Comparison of ENCODE assay signal across 11 mouse cellular contexts in the genomic region with DNA sequence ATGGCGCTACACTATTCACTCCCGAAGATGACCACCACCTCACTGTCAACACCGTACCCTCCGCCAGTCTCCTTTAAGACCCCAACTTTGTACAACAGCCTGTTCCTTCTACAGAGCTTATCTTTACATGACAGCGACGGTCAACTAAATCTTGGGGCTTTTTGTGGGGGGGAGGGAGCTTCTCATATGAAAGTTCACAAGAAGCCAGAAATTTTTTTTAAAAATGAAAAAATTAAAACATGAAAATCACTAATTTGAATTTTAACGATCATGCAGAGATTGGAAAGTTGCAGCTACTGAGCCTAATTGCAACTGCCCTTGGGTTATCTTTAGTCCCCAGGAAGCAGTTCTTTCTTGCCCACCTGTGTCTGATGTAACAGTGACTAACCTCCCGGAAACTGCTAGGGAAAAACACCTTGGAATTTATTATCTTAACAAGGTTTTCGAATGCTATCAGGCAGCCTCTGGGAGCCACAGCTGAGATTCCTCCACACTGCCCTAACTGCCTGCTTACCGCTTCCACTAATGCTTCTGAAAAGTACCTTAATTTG. TPM values are rescaled to one million over a fixed set of nuclear protein-coding genes. Genes with fewer than 3 reads are reported as not detected.
A peak's percentile ranks its signal among the peaks of the same experiment; 100 is the strongest.
DNase-seq lines count a peak whose midpoint lies in the region; ATAC-seq and TF ChIP-seq lines count a peak whose summit lies in the region.
"Had no signal": no experiment of that assay in that cellular context is flagged by ENCODE, and none has a peak within 500 bp of the region (broad histone marks: within the 10 kb centered on the region; RNA-seq: fewer than 3 reads in every experiment).

No protein-coding gene starts in this region.

- H3K36me3 ChIP-seq in kidney, postnatal 0 days (ENCODE audit: insufficient read depth, low read length), result no peaks in the 10 kb centered on the region
- peaks cover 0 to 18% of the 10 kb centered on the region in 2 experiments; a peak in 2 of 4 replicates for H3K36me3 ChIP-seq in MEL (ENCODE audit: control insufficient read depth in 1 of 2, insufficient read depth in 2 of 2, low read length in 2 of 2)
- H3K36me3 ChIP-seq in embryonic facial prominence, embryonic 15.5 days, result no peaks in the 10 kb centered on the region
- H3K36me3 ChIP-seq in liver, embryonic 15.5 days (replicated peaks), result no peaks in the 10 kb centered on the region

- no peaks in the 10 kb centered on the region for H3K9me3 ChIP-seq in kidney, postnatal 0 days (replicated peaks; ENCODE audit: low read length)
- H3K9me3 ChIP-seq in MEL (replicated peaks; ENCODE audit: insufficient read depth, low read length), result no peaks in the 10 kb centered on the region
- no peaks in the 10 kb centered on the region for H3K9me3 ChIP-seq in embryonic facial prominence, embryonic 15.5 days (replicated peaks)
- no peaks in the 10 kb centered on the region for H3K9me3 ChIP-seq in liver, embryonic 15.5 days (replicated peaks)

- no peak for TF ChIP-seq CTCF in kidney, postnatal 0 days (IDR thresholded peaks at IDR 0.05; ENCODE audit: low read depth)
- no peak for TF ChIP-seq CTCF in MEL (IDR thresholded peaks at IDR 0.05 in 2 of 3, conservative IDR thresholded peaks at IDR 0.05 in 1 of 3; ENCODE audit: control insufficient read depth in 1 of 3, insufficient read depth in 1 of 3, low read depth in 2 of 3, low read length in 3 of 3, poor library complexity in 1 of 3, severe bottlenecking in 1 of 3)

- no peak for TF ChIP-seq RAD21 in MEL (IDR thresholded peaks at IDR 0.05; ENCODE audit: low read depth, low read length)

- H3K4me1 ChIP-seq in kidney, postnatal 0 days (replicated peaks; ENCODE audit: insufficient read depth, low read length), result 0 out of 2 replicates have a peak, but pooled peaks cover 4% of the 10 kb centered on the region
- peaks cover 10 to 22% of the 10 kb centered on the region in 2 experiments for H3K4me1 ChIP-seq in MEL (ENCODE audit: control insufficient read depth in 1 of 2, insufficient read depth in 2 of 2, low read length in 2 of 2)
- H3K4me1 ChIP-seq in embryonic facial prominence, embryonic 15.5 days, result peaks cover 8% of the 10 kb centered on the region; the same call in 1 of the 2 replicates
- H3K4me1 ChIP-seq in liver, embryonic 15.5 days (replicated peaks), result peaks cover 37% of the 10 kb centered on the region

- no peak for ATAC-seq in kidney, postnatal 0 days (replicated peaks; ENCODE audit: low FRiP score, low read depth)
- ATAC-seq in embryonic facial prominence, embryonic 15.5 days (ENCODE audit: insufficient number of reproducible peaks, low FRiP score, low TSS enrichment, low read depth), result no peak
- ATAC-seq in liver, embryonic 15.5 days (ENCODE audit: insufficient read depth), result no peak

- peak overlapping the region; percentile 94; the same call in 1 of the 2 replicates for H3K27ac ChIP-seq in kidney, postnatal 0 days
- H3K27ac ChIP-seq in MEL (ENCODE audit: control insufficient read depth, low read depth, low read length), result peak overlapping the region; percentile 73; the same call in 1 of the 2 replicates
- no peak overlapping the region for H3K27ac ChIP-seq in embryonic facial prominence, embryonic 15.5 days (replicated peaks)
- H3K27ac ChIP-seq in liver, embryonic 15.5 days (replicated peaks), result 0 out of 2 replicates have a peak overlapping the region, but pooled peaks have one; percentile 84

- peaks cover 2% of the 10 kb centered on the region; the same call in 1 of the 2 replicates for H3K79me2 ChIP-seq in MEL (ENCODE audit: control insufficient read depth, insufficient read depth, low read length, poor library complexity)

- 54% methylated on average over 10 of the region's 10 CpGs for WGBS in kidney, postnatal 0 days
- WGBS in embryonic facial prominence, embryonic 15.5 days, result 68% methylated on average over 10 of the region's 10 CpGs
- WGBS in liver, embryonic 15.5 days (ENCODE audit: insufficient replicate concordance), result 16% methylated on average over 10 of the region's 10 CpGs

- TF ChIP-seq POLR2A in MEL (IDR thresholded peaks at IDR 0.05; ENCODE audit: control insufficient read depth in 1 of 2, insufficient read depth in 1 of 2, low read depth in 1 of 2, low read length in 2 of 2, poor library complexity in 1 of 2), result no peak

- TF ChIP-seq EP300 in MEL (IDR thresholded peaks at IDR 0.05; ENCODE audit: low read depth in 1 of 2, low read length in 2 of 2), result 0 out of 4 replicates have a peak, but pooled peaks of 1 of the 2 experiments have one; percentile 28

- H3K4me2 ChIP-seq in kidney, postnatal 0 days (ENCODE audit: low read length), result peak overlapping the region; percentile 74
- H3K4me2 ChIP-seq in embryonic facial prominence, embryonic 15.5 days (replicated peaks), result peak overlapping the region; percentile 92
- H3K4me2 ChIP-seq in liver, embryonic 15.5 days, result peak overlapping the region; percentile 83

- DNase-seq in kidney, postnatal 0 days (ENCODE audit: low spot score), result peak; percentile 24
- DNase-seq in kidney, adult 9 months, result no peak
- peak; percentile 34 for DNase-seq in MEL (ENCODE audit: low read depth, low spot score)
- no peak for DNase-seq in left cerebral cortex, adult 18-20 months (ENCODE audit: low spot score in 2 of 2)
- DNase-seq in layer of hippocampus, postnatal 10 days (ENCODE audit: low spot score in 2 of 2), result no peak
- DNase-seq in cerebellum, postnatal 36 days, result no peak
- DNase-seq: adrenal gland, adult 2 months; right cerebral cortex, adult 18-20 months had no signal

- H3K4me3 ChIP-seq in kidney, postnatal 0 days (replicated peaks; ENCODE audit: low read depth, low read length), result peak overlapping the region; percentile 54
- H3K4me3 ChIP-seq in MEL (ENCODE audit: control insufficient read depth in 1 of 2, insufficient read depth in 1 of 2, low read depth in 2 of 2, low read length in 2 of 2), result peak overlapping the region in 1 of 2 experiments; percentile 83; a peak in 2 of 4 replicates
- peak overlapping the region; percentile 77 for H3K4me3 ChIP-seq in embryonic facial prominence, embryonic 15.5 days (replicated peaks)
- peak overlapping the region; percentile 77 for H3K4me3 ChIP-seq in liver, embryonic 15.5 days (replicated peaks)

- no peaks in the 10 kb centered on the region for H3K27me3 ChIP-seq in kidney, postnatal 0 days (ENCODE audit: insufficient read depth, low read length)
- no peaks in the 10 kb centered on the region for H3K27me3 ChIP-seq in MEL (ENCODE audit: control insufficient read depth in 1 of 2, insufficient read depth in 2 of 2, low read length in 2 of 2)
- H3K27me3 ChIP-seq in embryonic facial prominence, embryonic 15.5 days, result no peaks in the 10 kb centered on the region
- H3K27me3 ChIP-seq in liver, embryonic 15.5 days, result no peaks in the 10 kb centered on the region

- H3K9ac ChIP-seq in kidney, postnatal 0 days (ENCODE audit: low read depth, low read length), result peak overlapping the region; percentile 85; the same call in 1 of the 2 replicates
- H3K9ac ChIP-seq in MEL (ENCODE audit: control insufficient read depth, low read depth, low read length, poor library complexity, severe bottlenecking), result no peak overlapping the region
- H3K9ac ChIP-seq in embryonic facial prominence, embryonic 15.5 days, result no peak overlapping the region
- H3K9ac ChIP-seq in liver, embryonic 15.5 days, result peak overlapping the region; percentile 80; the same call in 1 of the 2 replicates

TF ChIP-seq in MEL, 35 proteins besides CTCF, POLR2A, EP300 and RAD21:
- peak; percentile 34; the same call in 1 of the 2 replicates for TF ChIP-seq TCF12 (IDR thresholded peaks at IDR 0.05; ENCODE audit: low read depth, low read length)
- TF ChIP-seq ZNF384 (IDR thresholded peaks at IDR 0.05; ENCODE audit: low read depth, low read length), result peak; percentile 63
- no peak for TF ChIP-seq TBP (IDR thresholded peaks at IDR 0.05; ENCODE audit: low read depth, low read length)
- TF ChIP-seq TAL1 (IDR thresholded peaks at IDR 0.05; ENCODE audit: low read length), result peak; percentile 20; the same call in 1 of the 2 replicates

RNA-seq across cellular contexts. Expression of gene Sft2d2, which starts 1.4 kb away (rescaled TPM):
- 21.2 and 21.4 TPM in 2 replicates for polyA plus RNA-seq in kidney, postnatal 0 days (2015; fragmentation: Nextera tagmentation; extraction: Ambion mirVana)
- 4.0 and 4.4 TPM in 2 replicates for total RNA-seq in MEL (2012; rRNA removed)
- 1 to 10 TPM in 1 of 2 experiments, not detected in 1; 8.9 TPM for polyA plus RNA-seq in MEL (2012; ENCODE audit: insufficient read depth in 1 of 2, insufficient read length in 2 of 2, low read depth in 1 of 2, low replicate concordance in 2 of 2, missing spikeins in 1 of 2)
- polyA plus RNA-seq in embryonic facial prominence, embryonic 15.5 days (2015; fragmentation: Nextera tagmentation; extraction: Ambion mirVana), result 17.5 and 18.3 TPM in 2 replicates
- 7.5 and 8.8 TPM in 2 replicates for polyA plus RNA-seq in liver, embryonic 15.5 days (2015; fragmentation: Nextera tagmentation; extraction: Ambion mirVana)
- total RNA-seq in left cerebral cortex, adult 18-20 months (2021), result 10 to 100 TPM; 16.4 to 17.1 TPM
- 1 to 10 TPM; 7.8 to 9.0 TPM for total RNA-seq in layer of hippocampus, postnatal 10 days (2021)

RNA-seq across cellular contexts. Expression of gene Tbx19, which starts 32.2 kb away (rescaled TPM):
- not detected in 2 replicates for polyA plus RNA-seq in kidney, postnatal 0 days (2015; fragmentation: Nextera tagmentation; extraction: Ambion mirVana)
- not detected in 2 replicates for total RNA-seq in MEL (2012; rRNA removed)
- under 1 TPM in 1 of 2 experiments, not detected in 1; 0.19 TPM for polyA plus RNA-seq in MEL (2012; ENCODE audit: insufficient read depth in 1 of 2, insufficient read length in 2 of 2, low read depth in 1 of 2, low replicate concordance in 2 of 2, missing spikeins in 1 of 2)
- polyA plus RNA-seq in embryonic facial prominence, embryonic 15.5 days (2015; fragmentation: Nextera tagmentation; extraction: Ambion mirVana), result not detected in 2 replicates
- polyA plus RNA-seq in liver, embryonic 15.5 days (2015; fragmentation: Nextera tagmentation; extraction: Ambion mirVana), result 0.07 TPM in 1 of 2 replicates, not detected in the other
- not detected for total RNA-seq in left cerebral cortex, adult 18-20 months (2021)
- not detected for total RNA-seq in layer of hippocampus, postnatal 10 days (2021)
- total RNA-seq: adrenal gland, adult 2 months; layer of hippocampus, postnatal 14 days had no signal
- polyA plus RNA-seq: adrenal gland, adult 2 months had no signal

RNA-seq across cellular contexts. Expression of gene Tiprl, which starts 44.0 kb away (rescaled TPM):
- 100 and 103 TPM in 2 replicates for polyA plus RNA-seq in kidney, postnatal 0 days (2015; fragmentation: Nextera tagmentation; extraction: Ambion mirVana)
- total RNA-seq in MEL (2012; rRNA removed), result 47.1 and 50.6 TPM in 2 replicates
- 100 to 1,000 TPM in 1 of 2 experiments, 10 to 100 TPM in 1; 51.4 to 293 TPM for polyA plus RNA-seq in MEL (2012; ENCODE audit: insufficient read depth in 1 of 2, insufficient read length in 2 of 2, low read depth in 1 of 2, low replicate concordance in 2 of 2, missing spikeins in 1 of 2)
- polyA plus RNA-seq in embryonic facial prominence, embryonic 15.5 days (2015; fragmentation: Nextera tagmentation; extraction: Ambion mirVana), result 87.6 TPM in 2 replicates
- 36.5 and 38.1 TPM in 2 replicates for polyA plus RNA-seq in liver, embryonic 15.5 days (2015; fragmentation: Nextera tagmentation; extraction: Ambion mirVana)
- total RNA-seq in left cerebral cortex, adult 18-20 months (2021), result 10 to 100 TPM; 52.9 to 64.1 TPM
- total RNA-seq in layer of hippocampus, postnatal 10 days (2021), result 10 to 100 TPM; 74.4 to 78.0 TPM

Comparison
In these comparisons a context has a peak if more than half of its experiments do, and no peak if none do; other contexts are left out.
1. DNase-seq: peak in kidney, postnatal 0 days (single experiment) and MEL (single experiment); none in kidney, adult 9 months (single experiment), left cerebral cortex, adult 18-20 months (0 of 2), layer of hippocampus, postnatal 10 days (0 of 2) and cerebellum, postnatal 36 days (0 of 2).
2. H3K9ac ChIP-seq: peak in kidney, postnatal 0 days (single experiment) and liver, embryonic 15.5 days (single experiment); none in MEL (single experiment) and embryonic facial prominence, embryonic 15.5 days (single experiment).
3. Peak in every context shown above with its lines, with median percentiles within 50 percentile points of each other: H3K4me2 ChIP-seq.